ENCODE assay signal across 21 mouse cellular contexts in genomic region chr11:88739574-88740295, GRCm38 (mm10). TPM values are rescaled to one million over a fixed set of nuclear protein-coding genes. Genes with fewer than 3 reads are reported as not detected.
DNase-seq lines count a peak whose midpoint lies in the region; ATAC-seq and TF ChIP-seq lines count a peak whose summit lies in the region.
"Had no signal": no experiment of that assay in that cellular context is flagged by ENCODE, and none has a peak within 500 bp of the region (broad histone marks: within the 10 kb centered on the region; RNA-seq: fewer than 3 reads in every experiment).

No protein-coding gene starts in this region.

- H3K27ac ChIP-seq in liver, postnatal 0 days (ENCODE audit: low read depth) = no peak overlapping the region
- H3K27ac ChIP-seq: embryonic facial prominence, embryonic 13.5 days; forebrain, embryonic 13.5 days; gastrocnemius, adult 2 months; hindbrain, embryonic 10.5 days; hindbrain, embryonic 14.5 days had no signal

- no peak for ATAC-seq in liver, postnatal 0 days
- ATAC-seq: CD4-positive, CD25-positive, alpha-beta regulatory T cell, adult 4 months; forebrain, embryonic 13.5 days; forebrain, postnatal 0 days; Patski had no signal

- no peak overlapping the region for H3K4me2 ChIP-seq in liver, postnatal 0 days (ENCODE audit: low read depth, low read length)
- H3K4me2 ChIP-seq: embryonic facial prominence, embryonic 13.5 days; forebrain, embryonic 13.5 days; heart, embryonic 12.5 days; hindbrain, embryonic 14.5 days had no signal

- no peaks in the 10 kb centered on the region for H3K4me1 ChIP-seq in liver, postnatal 0 days (ENCODE audit: insufficient read depth)
- H3K4me1 ChIP-seq: embryonic facial prominence, embryonic 13.5 days; forebrain, embryonic 13.5 days; heart, embryonic 12.5 days; hindbrain, embryonic 10.5 days had no signal

- 69% methylated on average over 13 of the region's 13 CpGs for WGBS in liver, postnatal 0 days (ENCODE audit: insufficient replicate concordance)

- no peak for TF ChIP-seq CTCF in liver, postnatal 0 days (IDR thresholded peaks at IDR 0.05; ENCODE audit: low read depth)

- no peaks in the 10 kb centered on the region for H3K27me3 ChIP-seq in liver, postnatal 0 days (ENCODE audit: insufficient read depth, low read length)
- H3K27me3 ChIP-seq: embryonic facial prominence, embryonic 13.5 days; forebrain, embryonic 13.5 days; heart, embryonic 12.5 days; Patski had no signal

- TF ChIP-seq EP300 in liver, postnatal 0 days (IDR thresholded peaks at IDR 0.05; ENCODE audit: low read depth) = no peak

- no peak overlapping the region for H3K9ac ChIP-seq in liver, postnatal 0 days (replicated peaks)
- H3K9ac ChIP-seq: embryonic facial prominence, embryonic 13.5 days; forebrain, embryonic 13.5 days; forebrain, postnatal 0 days; heart, embryonic 12.5 days; hindbrain, embryonic 14.5 days had no signal

- no peak overlapping the region for H3K4me3 ChIP-seq in liver, postnatal 0 days (ENCODE audit: low read depth, low read length)
- H3K4me3 ChIP-seq: embryonic facial prominence, embryonic 13.5 days; forebrain, embryonic 13.5 days; gastrocnemius, adult 2 months; heart, embryonic 12.5 days; hindbrain, embryonic 10.5 days had no signal

- H3K9me3 ChIP-seq in liver, postnatal 0 days (ENCODE audit: low read length) = no peaks in the 10 kb centered on the region; the same call in 1 of the 2 replicates
- H3K9me3 ChIP-seq: embryonic facial prominence, embryonic 13.5 days; forebrain, embryonic 13.5 days; hindbrain, embryonic 10.5 days had no signal

- DNase-seq in ES-CJ7 (ENCODE audit: low read depth, low spot score) = peak; percentile 94
- peak; percentile 94 for DNase-seq in R1 (ENCODE audit: low read depth, low spot score)
- peak; percentile 37 for DNase-seq in lung, postnatal 14 days
- no peak for DNase-seq in liver, postnatal 0 days
- DNase-seq in cerebellum, postnatal 36 days = no peak
- DNase-seq in frontal cortex, adult 2 months (ENCODE audit: extremely low spot score in 1 of 2, low spot score in 1 of 2) = no peak
- DNase-seq: adrenal gland, postnatal 10 days; B cell, adult 2 months; cerebellum, adult 11 months; cerebellum, adult 8-10 months; cerebellum, postnatal 14 days; forebrain, postnatal 0 days; gastrocnemius, adult 2 months; gastrocnemius, postnatal 25 days had no signal

- H3K36me3 ChIP-seq in liver, postnatal 0 days (replicated peaks; ENCODE audit: insufficient read depth, low read length) = no peaks in the 10 kb centered on the region
- H3K36me3 ChIP-seq: embryonic facial prominence, embryonic 13.5 days; heart, embryonic 12.5 days; hindbrain, embryonic 10.5 days had no signal

RNA-seq across cellular contexts. Expression of gene Msi2, which starts 21.4 kb away (rescaled TPM):
- 3.4 and 3.7 TPM in 2 replicates for polyA plus RNA-seq in liver, postnatal 0 days (2015; fragmentation: Nextera tagmentation; extraction: Ambion mirVana)
- 77.1 and 82.2 TPM in 2 replicates for polyA plus RNA-seq in frontal cortex, adult 2 months (2012; rRNA removed)

Comparison
In these comparisons a context has a peak if more than half of its experiments do, and no peak if none do; other contexts are left out.
1. DNase-seq: peak in ES-CJ7 (single experiment), R1 (single experiment) and lung, postnatal 14 days (single experiment); none in liver, postnatal 0 days (single experiment), cerebellum, postnatal 36 days (0 of 2) and frontal cortex, adult 2 months (0 of 2).
2. RNA of gene Msi2, which starts 21.4 kb away (polyA plus RNA-seq): 77.1 to 82.2 TPM in frontal cortex, adult 2 months; 3.4 to 3.7 TPM in liver, postnatal 0 days; every median in the first group is over 10 times any median in the second.